Mouse (Mus musculus): ENCODE results near the gene Ide.

DNA sequence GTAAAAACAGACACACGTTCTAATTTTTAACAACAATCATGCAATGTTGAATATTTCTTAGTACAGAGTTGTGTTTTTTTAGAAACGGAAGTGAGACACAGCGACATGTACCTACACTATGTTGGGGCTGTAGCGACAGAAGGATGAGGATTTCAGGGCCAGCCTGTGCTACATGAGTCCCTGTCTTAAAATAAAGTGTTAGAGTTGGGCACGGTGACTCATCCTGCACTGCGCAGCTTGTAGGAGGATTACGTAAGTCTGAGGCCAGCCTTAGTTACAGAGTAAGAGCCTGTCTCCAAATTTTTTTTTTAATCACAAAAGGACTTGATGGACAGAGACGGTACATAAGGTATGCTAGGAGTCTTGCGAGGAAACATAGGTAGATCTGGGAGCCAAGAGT is 82.3 kb downstream of the Ide start:
- TF ChIP-seq TAL1 (conservative IDR thresholded peaks at IDR 0.05; ENCODE audit: low read depth, low read length) (no peak), CTCF (IDR thresholded peaks at IDR 0.05; ENCODE audit: low read depth, low read length) (no peak), GATA1 (IDR thresholded peaks at IDR 0.05; ENCODE audit: borderline replicate concordance, low read length) (no peak), POLR2AphosphoS5 (IDR thresholded peaks at IDR 0.05; ENCODE audit: insufficient replicate concordance, low read depth, low read length) (no peak)

All from G1E (cell line).